Mouse (Mus musculus) embryonic fibroblast, embryonic 13.5 days (primary cell): ENCODE results near the gene 9130019O22Rik.

Experiments
- CTCF ChIP-seq: IDR thresholded peaks from 2 replicates; pipeline ENCODE4 v1.5.1; 2011; ENCODE audit warnings: mild to moderate bottlenecking, control low read depth, low read length, moderate library complexity, borderline replicate concordance; ENCODE audit not compliant: insufficient read depth
- POLR2A ChIP-seq: IDR thresholded peaks from 2 replicates; pipeline ENCODE4 v1.6.1; 2011; ENCODE audit warnings: low read depth, mild to moderate bottlenecking, control low read depth, low read length, moderate library complexity

DNA sequence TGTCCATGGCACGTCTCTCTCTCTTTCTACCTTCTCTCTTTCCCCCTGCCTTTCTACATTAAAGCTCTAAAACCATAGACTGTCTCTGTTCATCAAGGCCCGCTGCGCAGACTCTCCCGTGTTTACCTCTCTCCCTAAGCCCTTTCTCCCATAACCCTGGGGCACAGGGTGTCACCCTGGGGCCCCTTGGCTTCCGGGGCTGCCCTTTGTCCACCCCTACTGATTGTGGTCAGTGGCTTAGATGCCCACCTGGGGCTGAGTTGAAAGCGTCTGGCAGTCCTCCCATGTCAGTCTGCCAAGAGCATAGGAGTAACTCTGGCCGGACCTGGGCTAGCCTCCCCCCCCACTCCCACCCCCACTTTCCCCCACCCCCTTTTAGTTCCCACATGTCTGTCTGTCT is 3.3 kb upstream of the 9130019O22Rik start:
- no peak for TF ChIP-seq CTCF
- no peak for TF ChIP-seq POLR2A
